Mouse (Mus musculus) spleen, adult 2 months (tissue): Measurements from ENCODE around the gene Olfr1265.

Source experiments
- CTCF ChIP-seq: fragments of 200-500 bp; IDR thresholded peaks from 2 replicates; pipeline ENCODE4 v1.5.1; 2011; ENCODE audit warnings: mild to moderate bottlenecking, inconsistent platforms; ENCODE audit not compliant: insufficient read depth, insufficient read length, insufficient replicate concordance; ENCODE audit errors: extremely low read depth
- POLR2A ChIP-seq: fragments of 200-500 bp; IDR thresholded peaks from 2 replicates; pipeline ENCODE4 v1.6.1; 2011; ENCODE audit warnings: low read depth, low read length, inconsistent platforms

GRCm38 (mm10) chr2:90035037-90035436, at the start of gene Olfr1265:
- no peak for TF ChIP-seq CTCF
- no peak for TF ChIP-seq POLR2A
